Mouse (Mus musculus) erythroblast, embryonic 14.5 days (primary cell): ENCODE measurements around the gene Orc4. TPM values are rescaled to one million over a fixed set of nuclear protein-coding genes. Genes with fewer than 3 reads are reported as not detected.
"Not testable (repeated sequence)": the region's sequence is repeated elsewhere in the genome, so short reads cannot be mapped to it uniquely, and the experiment has no call there.

ENCODE experiments used
- H3K27me3 ChIP-seq: 2 replicates; pipeline ENCODE4 v1.6.1; 2012; ENCODE audit warnings: inconsistent platforms; ENCODE audit not compliant: control insufficient read depth
- H3K36me3 ChIP-seq: 2 replicates; pipeline ENCODE4 v1.6.1; 2012; ENCODE audit warnings: mild to moderate bottlenecking, inconsistent platforms; ENCODE audit not compliant: control insufficient read depth
- H3K4me1 ChIP-seq: 2 replicates; pipeline ENCODE4 v1.6.1; 2012; ENCODE audit warnings: inconsistent platforms; ENCODE audit not compliant: control insufficient read depth
- H3K4me3 ChIP-seq: replicated peaks from 2 replicates; pipeline ENCODE3; 2012; ENCODE audit warnings: moderate library complexity, mild to moderate bottlenecking, inconsistent platforms
- H3K9me3 ChIP-seq: 2 replicates; pipeline ENCODE4 v1.6.1; 2012; ENCODE audit warnings: low read length, inconsistent platforms, mixed read lengths; ENCODE audit not compliant: control insufficient read depth
- GATA1 ChIP-seq: IDR thresholded peaks from 2 replicates; pipeline ENCODE4 v1.6.1; 2012; ENCODE audit warnings: low read length, inconsistent platforms, mixed read lengths
- TAL1 ChIP-seq: IDR thresholded peaks from 3 replicates; pipeline ENCODE4 v1.6.1; 2012; ENCODE audit warnings: low read length, inconsistent platforms, mixed read lengths
- polyA plus RNA-seq: library from polyadenylated mRNA; stranded (reverse); fragments of >175 nt; gene quantifications from 2 replicates; pipeline ENCODE4 v1.2.3, GENCODE M21; 2012

Orc4 gene
- polyA plus RNA-seq, 1 experiment, result 0.58 TPM

DNA sequence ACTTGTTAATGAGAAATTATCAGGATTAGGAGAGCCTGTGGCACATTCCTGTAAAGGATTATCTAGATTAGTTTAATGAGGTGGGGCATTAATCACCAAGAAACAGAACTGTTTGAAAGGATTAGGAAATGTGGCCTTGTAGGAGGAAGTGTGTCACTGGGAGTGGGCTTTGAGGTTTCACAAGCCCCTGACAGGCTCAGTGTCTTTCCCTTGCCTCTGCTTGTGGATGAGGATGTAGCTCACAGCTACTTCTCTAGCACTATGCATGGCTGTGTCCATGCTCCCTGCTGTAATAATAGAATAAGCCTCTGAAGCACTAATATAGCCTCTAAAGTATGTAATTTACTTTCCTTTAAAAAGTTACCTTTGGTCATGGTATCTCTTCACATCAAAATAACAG is 34.2 kb downstream of the Orc4 start:
- Histone ChIP-seq H3K36me3 (peaks cover 52% of the 10 kb centered on the region), H3K4me1 (no peaks in the 10 kb centered on the region), H3K27me3 (no peaks in the 10 kb centered on the region), H3K4me3 (no peak overlapping the region), H3K9me3 (no peaks in the 10 kb centered on the region)
- no peak for TF ChIP-seq TAL1
- no peak for TF ChIP-seq GATA1

DNA sequence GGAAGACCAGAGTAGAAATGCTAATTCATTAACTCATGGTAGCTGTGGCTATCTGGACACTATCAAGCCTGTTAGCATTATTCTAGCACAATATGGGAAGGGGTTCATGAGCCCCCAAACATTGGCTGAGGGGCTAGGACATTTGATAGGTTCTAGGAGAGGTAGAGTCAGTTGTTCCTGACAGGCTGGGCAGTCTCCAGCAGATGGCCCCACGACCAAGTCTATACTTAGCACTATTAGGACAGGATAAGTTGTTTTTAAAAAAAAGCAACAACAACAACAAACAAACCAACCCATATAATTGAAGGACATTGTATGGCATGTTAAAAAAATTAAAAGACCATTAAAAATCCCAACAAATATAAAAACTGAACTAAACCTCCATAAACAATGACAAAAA is 35.9 kb downstream of the Orc4 start:
- TF ChIP-seq TAL1 (no peak), GATA1 (no peak)
- Histone ChIP-seq H3K36me3 (peaks cover 59% of the 10 kb centered on the region), H3K4me1 (no peaks in the 10 kb centered on the region), H3K9me3 (no peaks in the 10 kb centered on the region), H3K27me3 (no peaks in the 10 kb centered on the region), H3K4me3 (no peak overlapping the region)

DNA sequence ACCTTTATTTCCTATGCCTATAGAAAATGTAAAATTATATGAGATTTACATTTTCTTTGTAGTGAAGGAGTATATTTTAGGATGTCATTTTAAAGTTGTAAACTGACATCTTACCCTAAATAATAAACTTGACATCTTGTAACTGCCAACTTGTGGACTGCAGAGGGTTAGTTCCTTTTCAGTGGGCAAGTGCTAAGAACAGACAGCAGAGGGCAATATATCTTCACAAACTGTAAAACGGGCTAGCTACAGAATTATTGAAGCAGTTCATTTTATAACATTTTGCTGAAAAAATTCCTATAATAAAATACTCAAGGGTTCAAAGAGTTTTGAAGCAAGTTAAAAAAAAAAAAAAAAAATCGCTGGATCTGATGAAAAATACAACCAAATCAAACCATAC is 41.2 kb downstream of the Orc4 start:
- no peak for TF ChIP-seq GATA1
- no peak for TF ChIP-seq TAL1
- H3K36me3 ChIP-seq, result peaks cover 61% of the 10 kb centered on the region
- no peaks in the 10 kb centered on the region for H3K4me1 ChIP-seq
- H3K4me3 ChIP-seq, result no peak overlapping the region
- H3K9me3 ChIP-seq, result no peaks in the 10 kb centered on the region
- H3K27me3 ChIP-seq, result no peaks in the 10 kb centered on the region

DNA sequence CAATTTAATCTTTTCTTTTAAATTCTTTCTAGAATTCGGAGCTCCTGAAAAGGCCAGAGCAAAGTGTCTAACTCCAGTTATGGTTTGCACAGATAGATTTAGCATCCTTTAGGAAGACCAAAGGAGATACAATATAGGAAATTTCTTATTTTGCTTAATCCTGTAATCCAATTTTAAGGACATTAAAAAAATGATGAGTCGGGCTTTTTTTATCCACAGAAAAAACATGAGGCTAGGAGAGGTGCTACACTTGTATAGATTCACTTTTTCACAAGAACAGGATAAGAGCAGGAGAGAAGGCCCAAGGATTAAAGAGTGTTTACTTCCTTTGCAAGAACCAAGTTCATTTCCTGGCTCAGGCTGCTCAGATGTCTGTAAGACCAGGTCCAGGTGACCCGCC is 54.9 kb downstream of the Orc4 start:
- Histone ChIP-seq H3K4me1 (no peaks in the 10 kb centered on the region), H3K9me3 (no peaks in the 10 kb centered on the region), H3K27me3 (no peaks in the 10 kb centered on the region), H3K36me3 (peaks cover 11% of the 10 kb centered on the region), H3K4me3 (no peak overlapping the region)
- TF ChIP-seq TAL1 (no peak), GATA1 (no peak)

DNA sequence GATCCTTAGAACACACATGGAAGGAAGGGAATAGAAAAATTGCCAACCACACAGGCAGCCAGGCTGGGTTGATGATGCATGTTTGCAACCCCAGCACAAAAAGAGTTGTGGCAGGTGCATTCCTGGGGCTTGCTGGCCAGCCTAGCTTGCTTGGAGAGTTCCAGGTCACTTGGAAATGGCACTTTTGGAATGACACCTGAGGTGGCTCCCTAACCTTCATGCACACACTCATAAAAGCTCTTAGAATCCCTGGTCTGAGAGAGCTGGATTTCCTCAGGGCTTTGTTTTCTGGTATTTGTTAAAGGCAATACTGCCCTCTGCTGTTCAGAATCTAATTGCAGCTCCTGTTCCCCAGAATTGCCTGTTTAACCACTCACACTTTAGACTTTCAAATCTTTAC is 64.1 kb downstream of the Orc4 start:
- H3K4me1 ChIP-seq, result no peaks in the 10 kb centered on the region
- no peaks in the 10 kb centered on the region for H3K9me3 ChIP-seq
- H3K27me3 ChIP-seq, result no peaks in the 10 kb centered on the region
- H3K36me3 ChIP-seq, result no peaks in the 10 kb centered on the region
- no peak overlapping the region for H3K4me3 ChIP-seq
- TF ChIP-seq TAL1 (no peak), GATA1 (no peak)

DNA sequence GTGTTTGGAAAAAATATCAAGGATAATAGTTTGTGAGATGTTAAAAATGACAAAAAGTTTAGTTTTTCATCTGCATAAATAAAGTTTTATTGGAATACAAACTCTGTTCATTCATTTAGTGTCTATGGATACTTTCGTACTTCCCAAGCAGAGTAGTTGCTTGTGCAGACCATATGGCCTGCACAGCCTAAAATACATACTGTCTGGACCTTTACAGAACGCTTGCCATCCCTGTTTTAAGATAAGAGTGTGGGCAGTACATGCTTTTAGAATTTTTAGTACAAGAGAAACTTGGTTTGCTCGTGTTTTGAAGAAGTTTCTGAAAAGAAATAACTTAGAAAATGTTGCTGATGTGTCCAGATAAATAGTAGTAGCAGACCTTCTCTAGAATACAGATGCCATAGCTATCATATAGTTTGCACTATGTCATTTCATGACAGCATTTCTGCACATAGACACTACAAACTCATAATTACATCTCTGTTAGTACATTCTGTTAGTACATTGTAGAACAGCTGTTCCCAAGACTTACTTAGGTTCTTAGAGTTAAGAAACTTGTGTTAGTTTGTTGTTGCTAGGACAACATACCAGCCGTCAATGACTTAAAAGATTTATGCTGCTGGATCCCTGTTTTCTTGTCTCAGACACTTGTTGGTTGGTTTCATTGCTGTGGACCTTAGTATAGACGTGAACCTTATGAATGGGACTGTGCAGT is 81.7 kb downstream of the Orc4 start:
- Histone ChIP-seq H3K4me1 (no peaks in the 10 kb centered on the region), H3K36me3 (no peaks in the 10 kb centered on the region), H3K27me3 (no peaks in the 10 kb centered on the region), H3K9me3 (no peaks in the 10 kb centered on the region), H3K4me3 (no peak overlapping the region)
- no peak for TF ChIP-seq TAL1
- TF ChIP-seq GATA1, result no peak

DNA sequence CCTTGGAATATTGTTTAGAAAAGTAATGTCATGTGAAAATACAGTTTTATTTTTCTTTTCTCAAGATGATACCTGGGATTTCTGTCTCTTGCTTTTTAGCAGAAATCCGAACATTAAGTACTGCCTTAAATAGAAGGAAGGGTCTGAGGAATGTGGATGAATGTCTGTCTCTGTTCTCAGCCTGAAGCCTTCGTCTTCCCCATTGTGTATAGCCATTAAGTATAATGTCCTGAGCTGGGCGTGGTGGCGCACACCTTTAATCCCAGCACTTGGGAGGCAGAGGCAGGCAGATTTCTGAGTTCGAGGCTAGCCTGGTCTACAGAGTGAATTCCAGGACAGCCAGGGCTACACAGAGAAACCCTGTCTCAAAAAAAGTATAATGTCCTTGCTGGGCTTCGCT is 84.5 kb downstream of the Orc4 start:
- not testable (repeated sequence) for H3K9me3 ChIP-seq, H3K4me1 ChIP-seq, H3K4me3 ChIP-seq, H3K36me3 ChIP-seq, H3K27me3 ChIP-seq

Other genes with a start within 250 kb of the Orc4 start
- gene Acvr2a, start 136.2 kb downstream of the Orc4 start, polyA plus RNA-seq, result 0.01 TPM in 1 of 2 replicates, not detected in the other
- 0.02 and 0.30 TPM in 2 replicates for gene Mbd5, start 769 bp downstream of the Orc4 start, polyA plus RNA-seq